14 mouse cellular contexts compared by ENCODE assay signal in genomic region chr1:171643612-171644011, GRCm38 (mm10). TPM values are rescaled to one million over a fixed set of nuclear protein-coding genes. Genes with fewer than 3 reads are reported as not detected.
DNase-seq lines count a peak whose midpoint lies in the region; ATAC-seq lines count a peak whose summit lies in the region.
"Had no signal": no experiment of that assay in that cellular context is flagged by ENCODE, and none has a peak within 500 bp of the region (broad histone marks: within the 10 kb centered on the region; RNA-seq: fewer than 3 reads in every experiment).

No protein-coding gene starts in this region.

- peak; percentile 92 for ATAC-seq in liver, embryonic 12.5 days
- ATAC-seq in neutrophil, adult 5-6 weeks (ENCODE audit: extremely low read depth, insufficient number of reproducible peaks, low FRiP score, poor library complexity, severe bottlenecking) = peak; percentile 39; the same call in 1 of the 2 replicates
- ATAC-seq in erythroblast, adult 5-6 weeks (replicated peaks; ENCODE audit: low FRiP score, poor library complexity, severe bottlenecking) = no peak
- ATAC-seq: hindbrain, embryonic 16.5 days had no signal

- H3K4me2 ChIP-seq in liver, embryonic 12.5 days = no peak overlapping the region
- H3K4me2 ChIP-seq: heart, embryonic 13.5 days; midbrain, embryonic 11.5 days had no signal

- H3K27me3 ChIP-seq in heart, embryonic 10.5 days (ENCODE audit: insufficient read depth, poor library complexity, severe bottlenecking) = no peaks in the 10 kb centered on the region
- H3K27me3 ChIP-seq in liver, embryonic 12.5 days (replicated peaks) = 0 out of 2 replicates have a peak, but pooled peaks cover 4% of the 10 kb centered on the region
- H3K27me3 ChIP-seq: heart, embryonic 13.5 days had no signal

- intact Hi-C loops in heart, postnatal 25 days (cut with DNase I) = no loop called here

- no peaks in the 10 kb centered on the region for H3K9me3 ChIP-seq in heart, embryonic 10.5 days
- H3K9me3 ChIP-seq in liver, embryonic 12.5 days (replicated peaks) = no peaks in the 10 kb centered on the region
- H3K9me3 ChIP-seq: heart, embryonic 13.5 days had no signal

- H3K9ac ChIP-seq in liver, embryonic 12.5 days = no peak overlapping the region
- H3K9ac ChIP-seq: heart, embryonic 13.5 days had no signal

- H3K4me1 ChIP-seq in heart, embryonic 10.5 days = no peaks in the 10 kb centered on the region; the same call in 1 of the 2 replicates
- H3K4me1 ChIP-seq in liver, embryonic 12.5 days = peaks cover 10% of the 10 kb centered on the region
- H3K4me1 ChIP-seq: heart, embryonic 13.5 days had no signal

- DNase-seq in heart, embryonic 10.5 days (ENCODE audit: low spot score) = peak; percentile 64
- DNase-seq in heart, postnatal 25 days (ENCODE audit: low spot score) = no peak
- DNase-seq in layer of hippocampus, postnatal 10 days (ENCODE audit: low spot score in 2 of 2) = no peak
- no peak for DNase-seq in adrenal gland, postnatal 10 days
- no peak for DNase-seq in ovary, postnatal 14 days (ENCODE audit: low spot score)
- DNase-seq: kidney, postnatal 14 days had no signal

- 53% methylated on average over 7 of the region's 7 CpGs for WGBS in heart, embryonic 10.5 days
- WGBS in liver, embryonic 12.5 days (ENCODE audit: insufficient replicate concordance) = 26% methylated on average over 7 of the region's 7 CpGs

- H3K4me3 ChIP-seq in heart, embryonic 10.5 days = no peak overlapping the region
- no peak overlapping the region for H3K4me3 ChIP-seq in liver, embryonic 12.5 days
- H3K4me3 ChIP-seq: erythroblast, embryonic 14.5 days; heart, embryonic 13.5 days; left cerebral cortex, adult 2 months had no signal

- no peak overlapping the region for H3K27ac ChIP-seq in heart, embryonic 10.5 days
- no peak overlapping the region for H3K27ac ChIP-seq in liver, embryonic 12.5 days
- H3K27ac ChIP-seq: heart, embryonic 13.5 days; left cerebral cortex, adult 2 months had no signal

- H3K36me3 ChIP-seq in heart, embryonic 10.5 days = no peaks in the 10 kb centered on the region
- no peaks in the 10 kb centered on the region for H3K36me3 ChIP-seq in liver, embryonic 12.5 days
- H3K36me3 ChIP-seq: heart, embryonic 13.5 days had no signal

RNA-seq across cellular contexts. Expression of gene Slamf7, which starts 9.2 kb away (rescaled TPM):
- not detected in 2 replicates for polyA plus RNA-seq in heart, embryonic 10.5 days (2016; fragmentation: Nextera tagmentation; extraction: Ambion mirVana)
- under 1 TPM; 0.18 to 0.22 TPM for total RNA-seq in heart, postnatal 25 days (2021)
- polyA plus RNA-seq in liver, embryonic 12.5 days (2016; fragmentation: Nextera tagmentation; extraction: Ambion mirVana) = not detected in 2 replicates
- total RNA-seq in neutrophil, adult 5-6 weeks (2017) = 28.2 and 29.0 TPM in 2 replicates
- 3.3 and 10.7 TPM in 2 replicates for total RNA-seq in erythroblast, adult 5-6 weeks (2015; ENCODE audit: low replicate concordance)
- 1.4 TPM in 1 of 2 replicates, not detected in the other for total RNA-seq in erythroblast, adult 5-6 weeks (2017; ENCODE audit: low replicate concordance)
- total RNA-seq in layer of hippocampus, postnatal 10 days (2021) = not detected
- total RNA-seq in adrenal gland, postnatal 10 days (2021) = 1 to 10 TPM; 1.1 TPM
- polyA plus RNA-seq: erythroblast, embryonic 14.5 days; heart, embryonic 13.5 days; hindbrain, embryonic 16.5 days; midbrain, embryonic 11.5 days had no signal

RNA-seq across cellular contexts. Expression of gene Ly9, which starts 36.4 kb away (rescaled TPM):
- not detected in 2 replicates for polyA plus RNA-seq in heart, embryonic 10.5 days (2016; fragmentation: Nextera tagmentation; extraction: Ambion mirVana)
- total RNA-seq in heart, postnatal 25 days (2021) = under 1 TPM; 0.22 to 0.39 TPM
- 0.41 and 0.78 TPM in 2 replicates for polyA plus RNA-seq in liver, embryonic 12.5 days (2016; fragmentation: Nextera tagmentation; extraction: Ambion mirVana)
- 83.9 and 87.7 TPM in 2 replicates for total RNA-seq in neutrophil, adult 5-6 weeks (2017)
- 7.1 and 8.8 TPM in 2 replicates for total RNA-seq in erythroblast, adult 5-6 weeks (2015; ENCODE audit: low replicate concordance)
- 5.8 and 10.0 TPM in 2 replicates for total RNA-seq in erythroblast, adult 5-6 weeks (2017; ENCODE audit: low replicate concordance)
- under 1 TPM in 1 of 2 experiments, not detected in 1; 0.30 TPM for total RNA-seq in layer of hippocampus, postnatal 10 days (2021)
- 1 to 10 TPM; 1.7 to 2.2 TPM for total RNA-seq in adrenal gland, postnatal 10 days (2021)
- total RNA-seq: left cerebral cortex, adult 2 months had no signal
- polyA plus RNA-seq: midbrain, embryonic 11.5 days had no signal

RNA-seq across cellular contexts. Expression of gene Cd48, which starts 38.2 kb away (rescaled TPM):
- polyA plus RNA-seq in heart, embryonic 10.5 days (2016; fragmentation: Nextera tagmentation; extraction: Ambion mirVana) = 0.25 TPM in 1 of 2 replicates, not detected in the other
- total RNA-seq in heart, postnatal 25 days (2021) = 1 to 10 TPM; 2.0 to 3.0 TPM
- 7.9 and 8.5 TPM in 2 replicates for polyA plus RNA-seq in liver, embryonic 12.5 days (2016; fragmentation: Nextera tagmentation; extraction: Ambion mirVana)
- 110 and 113 TPM in 2 replicates for total RNA-seq in neutrophil, adult 5-6 weeks (2017)
- 52.2 and 60.3 TPM in 2 replicates for total RNA-seq in erythroblast, adult 5-6 weeks (2015; ENCODE audit: low replicate concordance)
- 24.8 and 27.7 TPM in 2 replicates for total RNA-seq in erythroblast, adult 5-6 weeks (2017; ENCODE audit: low replicate concordance)
- total RNA-seq in layer of hippocampus, postnatal 10 days (2021) = under 1 TPM; 0.30 to 0.38 TPM
- total RNA-seq in adrenal gland, postnatal 10 days (2021) = 1 to 10 TPM; 4.7 TPM
- polyA plus RNA-seq: erythroblast, embryonic 14.5 days had no signal

Comparison
In these comparisons a context has a peak if more than half of its experiments do, and no peak if none do; other contexts are left out.
1. RNA of gene Cd48, which starts 38.2 kb away (total RNA-seq): 110 to 113 TPM in neutrophil, adult 5-6 weeks and 24.8 to 60.3 TPM in erythroblast, adult 5-6 weeks; 4.7 TPM in adrenal gland, postnatal 10 days, 2.0 to 3.0 TPM in heart, postnatal 25 days and 0.30 to 0.38 TPM in layer of hippocampus, postnatal 10 days; every median in the first group is over 4 times any median in the second.